Mouse (Mus musculus): ENCODE measurements at regions not wholly inside any gene's neighbourhood (a gene's known extent, or its start where the extent isn't known, plus 50 kb on each side); places are given as distances from the start of the nearest gene placed in this dataset.

- no peak for ATAC-seq (ENCODE audit: insufficient number of reproducible peaks, insufficient read depth, low FRiP score, low TSS enrichment, low read depth)
- no peaks in the 10 kb centered on the region for H3K4me1 ChIP-seq
- H3K9me3 ChIP-seq: no peaks in the 10 kb centered on the region
- H3K4me3 ChIP-seq: no peak overlapping the region
- H3K27ac ChIP-seq: no peak overlapping the region
- no peaks in the 10 kb centered on the region for H3K27me3 ChIP-seq
- no peak overlapping the region for H3K4me2 ChIP-seq
- 82% methylated on average over 2 of the region's 2 CpGs for WGBS
- H3K9ac ChIP-seq: no peak overlapping the region
- H3K36me3 ChIP-seq: no peaks in the 10 kb centered on the region
Measured at GRCm38 (mm10) chr1:61559514-61559913, 79.1 kb upstream of the Pard3b start.

GRCm38 (mm10) chr1:61562091-61562490 is 76.5 kb upstream of the Pard3b start:
- Histone ChIP-seq H3K36me3 (no peaks in the 10 kb centered on the region), H3K9ac (no peak overlapping the region), H3K9me3 (no peaks in the 10 kb centered on the region), H3K27ac (no peak overlapping the region), H3K4me2 (no peak overlapping the region), H3K4me3 (no peak overlapping the region), H3K27me3 (no peaks in the 10 kb centered on the region), H3K4me1 (no peaks in the 10 kb centered on the region)
- no peak for ATAC-seq (ENCODE audit: insufficient number of reproducible peaks, insufficient read depth, low FRiP score, low TSS enrichment, low read depth)
- WGBS: 41% methylated on average over 2 of the region's 2 CpGs

- no peaks in the 10 kb centered on the region for H3K4me1 ChIP-seq
- no peak overlapping the region for H3K4me3 ChIP-seq
- ATAC-seq (ENCODE audit: insufficient number of reproducible peaks, insufficient read depth, low FRiP score, low TSS enrichment, low read depth): no peak
- no peak overlapping the region for H3K4me2 ChIP-seq
- no peaks in the 10 kb centered on the region for H3K36me3 ChIP-seq
- no peaks in the 10 kb centered on the region for H3K9me3 ChIP-seq
- no peak overlapping the region for H3K27ac ChIP-seq
- no peak overlapping the region for H3K9ac ChIP-seq
- 85% methylated on average over 4 of the region's 4 CpGs for WGBS
- H3K27me3 ChIP-seq: no peaks in the 10 kb centered on the region
Measured at GRCm38 (mm10) chr1:61565471-61565870, 73.2 kb upstream of the Pard3b start.

DNA sequence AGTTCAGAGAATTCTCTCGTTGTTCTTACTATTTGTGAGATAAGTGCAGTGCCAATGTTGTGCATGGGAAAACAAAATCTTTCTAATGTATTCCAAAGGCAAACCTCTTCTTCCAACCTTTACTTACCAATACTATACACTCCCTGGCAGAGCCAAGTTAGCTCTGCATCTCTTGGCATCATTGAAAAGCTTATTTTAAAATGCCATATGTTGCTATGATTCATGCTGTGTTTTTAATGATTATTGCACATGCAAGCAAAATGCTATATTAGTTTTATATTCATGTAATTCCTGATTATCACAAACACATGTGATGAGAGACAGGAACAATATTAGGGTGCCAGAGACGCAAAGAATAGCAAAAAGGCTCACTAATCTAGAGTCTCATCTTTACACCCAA is 64.3 kb upstream of the Pard3b start:
- no peaks in the 10 kb centered on the region for H3K36me3 ChIP-seq
- H3K4me3 ChIP-seq: no peak overlapping the region
- H3K4me1 ChIP-seq: no peaks in the 10 kb centered on the region
- H3K27me3 ChIP-seq: no peaks in the 10 kb centered on the region
- no peak for ATAC-seq (ENCODE audit: insufficient number of reproducible peaks, insufficient read depth, low FRiP score, low TSS enrichment, low read depth)
- H3K27ac ChIP-seq: no peak overlapping the region
- no peaks in the 10 kb centered on the region for H3K9me3 ChIP-seq
- WGBS: 68% methylated on average over 2 of the region's 2 CpGs
- H3K4me2 ChIP-seq: no peak overlapping the region
- no peak overlapping the region for H3K9ac ChIP-seq

DNA sequence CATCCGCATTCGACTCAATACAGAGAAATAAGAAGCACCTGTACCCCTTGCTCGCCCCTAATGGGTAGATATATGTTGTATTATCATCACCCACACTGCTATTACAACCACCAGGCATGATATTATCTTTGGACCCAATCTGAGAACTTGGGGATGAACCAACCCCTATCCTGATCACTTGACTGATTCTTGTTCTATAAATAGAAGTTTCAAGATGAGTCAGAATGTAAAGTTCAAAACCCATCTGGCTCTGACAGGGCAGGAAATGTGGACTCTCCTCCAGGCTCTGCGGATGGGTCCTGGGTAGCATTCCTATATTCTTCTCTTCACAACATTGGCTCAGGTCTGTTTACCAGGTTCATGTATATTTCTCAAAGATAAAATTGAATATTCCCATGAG is 61.9 kb upstream of the Pard3b start:
- Histone ChIP-seq H3K4me2 (no peak overlapping the region), H3K27me3 (no peaks in the 10 kb centered on the region), H3K9me3 (no peaks in the 10 kb centered on the region), H3K4me1 (no peaks in the 10 kb centered on the region), H3K9ac (no peak overlapping the region), H3K4me3 (no peak overlapping the region), H3K27ac (no peak overlapping the region), H3K36me3 (no peaks in the 10 kb centered on the region)
- ATAC-seq (ENCODE audit: insufficient number of reproducible peaks, insufficient read depth, low FRiP score, low TSS enrichment, low read depth): no peak
- WGBS: 85% methylated on average over 4 of the region's 4 CpGs

- no peak overlapping the region for H3K4me2 ChIP-seq
- H3K9ac ChIP-seq: no peak overlapping the region
- H3K9me3 ChIP-seq: no peaks in the 10 kb centered on the region
- no peak for ATAC-seq (ENCODE audit: insufficient number of reproducible peaks, insufficient read depth, low FRiP score, low TSS enrichment, low read depth)
- H3K36me3 ChIP-seq: no peaks in the 10 kb centered on the region
- H3K27ac ChIP-seq: no peak overlapping the region
- H3K27me3 ChIP-seq: no peaks in the 10 kb centered on the region
- no peaks in the 10 kb centered on the region for H3K4me1 ChIP-seq
- 91% methylated on average over 8 of the region's 8 CpGs for WGBS
- H3K4me3 ChIP-seq: no peak overlapping the region
Measured at GRCm38 (mm10) chr1:61587251-61587650, 51.4 kb upstream of the Pard3b start.

Data from embryonic facial prominence, embryonic 13.5 days (tissue).